Mouse (Mus musculus): ENCODE data around the gene Fgfr2. TPM values are rescaled to one million over a fixed set of nuclear protein-coding genes. Genes with fewer than 3 reads are reported as not detected.

Gene Fgfr2
- polyA plus RNA-seq, 1 experiment from 2014 or later, result 47.9 TPM

- Histone ChIP-seq H3K4me2 (no peak overlapping the region), H3K4me3 (no peak overlapping the region), H3K27me3 (0 out of 2 replicates have a peak, but pooled peaks cover 2% of the 10 kb centered on the region), H3K4me1 (peaks cover 21% of the 10 kb centered on the region), H3K36me3 (ENCODE audit: poor library complexity, severe bottlenecking) (no peaks in the 10 kb centered on the region), H3K27ac (no peak overlapping the region), H3K9ac (no peak overlapping the region), H3K9me3 (replicated peaks) (no peaks in the 10 kb centered on the region)
- WGBS, result 62% methylated on average over 8 of the region's 8 CpGs
- ATAC-seq, result no peak
Observed at GRCm38 (mm10) chr7:130590845-130591437, 2532.2 kb downstream of the Fgfr2 start.

- peak; percentile 10; the same call in 1 of the 2 replicates for ATAC-seq
- 0 out of 2 replicates have a peak, but pooled peaks cover 2% of the 10 kb centered on the region for H3K27me3 ChIP-seq
Observed at GRCm38 (mm10) chr7:130590081-130590828, 2532.9 kb downstream of the Fgfr2 start.

GRCm38 (mm10) chr7:130586521-130587072 lies 2536.6 kb downstream of the Fgfr2 start:
- ATAC-seq, result no peak
- 87% methylated on average over 2 of the region's 2 CpGs for WGBS

More at GRCm38 (mm10) chr7:130590081-130590828, 2532.9 kb downstream of the Fgfr2 start:
- Histone ChIP-seq H3K27ac (no peak overlapping the region), H3K36me3 (ENCODE audit: poor library complexity, severe bottlenecking) (no peaks in the 10 kb centered on the region), H3K9ac (no peak overlapping the region), H3K4me3 (no peak overlapping the region), H3K9me3 (replicated peaks) (no peaks in the 10 kb centered on the region), H3K4me1 (peaks cover 21% of the 10 kb centered on the region), H3K4me2 (no peak overlapping the region)
- WGBS, result 30% methylated on average over 13 of the region's 13 CpGs

GRCm38 (mm10) chr7:130578607-130579006 lies 2544.5 kb downstream of the Fgfr2 start:
- ATAC-seq, result no peak
- Histone ChIP-seq H3K4me3 (no peak overlapping the region), H3K4me2 (no peak overlapping the region), H3K9ac (no peak overlapping the region), H3K9me3 (replicated peaks) (0 out of 2 replicates have a peak, but pooled peaks cover 4% of the 10 kb centered on the region), H3K27ac (no peak overlapping the region), H3K27me3 (no peaks in the 10 kb centered on the region), H3K4me1 (peaks cover 22% of the 10 kb centered on the region), H3K36me3 (ENCODE audit: poor library complexity, severe bottlenecking) (no peaks in the 10 kb centered on the region)
- 84% methylated on average over 5 of the region's 5 CpGs for WGBS

More at GRCm38 (mm10) chr7:130586521-130587072, 2536.6 kb downstream of the Fgfr2 start:
- H3K36me3 ChIP-seq (ENCODE audit: poor library complexity, severe bottlenecking), result no peaks in the 10 kb centered on the region
- H3K9me3 ChIP-seq (replicated peaks), result no peaks in the 10 kb centered on the region
- 0 out of 2 replicates have a peak, but pooled peaks cover 2% of the 10 kb centered on the region for H3K27me3 ChIP-seq
- no peak overlapping the region for H3K4me3 ChIP-seq
- H3K27ac ChIP-seq, result no peak overlapping the region
- no peak overlapping the region for H3K4me2 ChIP-seq
- H3K4me1 ChIP-seq, result peaks cover 18% of the 10 kb centered on the region
- H3K9ac ChIP-seq, result no peak overlapping the region

- Histone ChIP-seq H3K9ac (no peak overlapping the region), H3K4me2 (no peak overlapping the region), H3K36me3 (ENCODE audit: poor library complexity, severe bottlenecking) (no peaks in the 10 kb centered on the region), H3K9me3 (replicated peaks) (0 out of 2 replicates have a peak, but pooled peaks cover 4% of the 10 kb centered on the region), H3K4me1 (peaks cover 22% of the 10 kb centered on the region), H3K4me3 (no peak overlapping the region), H3K27me3 (no peaks in the 10 kb centered on the region), H3K27ac (no peak overlapping the region)
- 100% methylated on average over 2 of the region's 2 CpGs for WGBS
- ATAC-seq, result no peak
Observed at GRCm38 (mm10) chr7:130578066-130578465, 2545.1 kb downstream of the Fgfr2 start.

GRCm38 (mm10) chr7:130577388-130578003 lies 2545.7 kb downstream of the Fgfr2 start, which contains the start of gene Tacc2:
Gene Tacc2, plus strand, starts transcription at chr7:130577438.
- H3K4me2 ChIP-seq, result no peak within 1 kb of the TSS
- 59% methylated on average over 15 of the region's 15 CpGs for WGBS

GRCm38 (mm10) chr7:130576981-130577380 lies 2546.2 kb downstream of the Fgfr2 start:
- Histone ChIP-seq H3K9ac (no peak overlapping the region), H3K36me3 (ENCODE audit: poor library complexity, severe bottlenecking) (no peaks in the 10 kb centered on the region), H3K27me3 (no peaks in the 10 kb centered on the region), H3K4me3 (no peak overlapping the region), H3K4me2 (no peak overlapping the region), H3K9me3 (replicated peaks) (0 out of 2 replicates have a peak, but pooled peaks cover 4% of the 10 kb centered on the region), H3K27ac (no peak overlapping the region), H3K4me1 (peaks cover 22% of the 10 kb centered on the region)
- no peak for ATAC-seq
- WGBS, result 41% methylated on average over 10 of the region's 10 CpGs

More at GRCm38 (mm10) chr7:130577388-130578003, 2545.7 kb downstream of the Fgfr2 start, which contains the start of gene Tacc2:
- no peak within 1 kb of the TSS for H3K9ac ChIP-seq
- peaks cover 22% of the 10 kb centered on the region for H3K4me1 ChIP-seq
- no peak within 1 kb of the TSS for H3K4me3 ChIP-seq
- no peak within 1 kb of the TSS for H3K27ac ChIP-seq
- ATAC-seq, result no peak
- H3K36me3 ChIP-seq (ENCODE audit: poor library complexity, severe bottlenecking), result no peaks in the 10 kb centered on the region
- H3K9me3 ChIP-seq (replicated peaks), result 0 out of 2 replicates have a peak, but pooled peaks cover 4% of the 10 kb centered on the region
- H3K27me3 ChIP-seq, result no peaks in the 10 kb centered on the region

GRCm38 (mm10) chr7:130574211-130574991 lies 2548.7 kb downstream of the Fgfr2 start:
- peak; percentile 54; the same call in 1 of the 2 replicates for ATAC-seq
- Histone ChIP-seq H3K4me2 (peak overlapping the region; percentile 12; the same call in 1 of the 2 replicates), H3K4me3 (no peak overlapping the region), H3K27ac (peak overlapping the region; percentile 63), H3K36me3 (ENCODE audit: poor library complexity, severe bottlenecking) (no peaks in the 10 kb centered on the region), H3K9ac (no peak overlapping the region), H3K9me3 (replicated peaks) (no peaks in the 10 kb centered on the region), H3K27me3 (no peaks in the 10 kb centered on the region), H3K4me1 (peaks cover 38% of the 10 kb centered on the region)
- 35% methylated on average over 13 of the region's 13 CpGs for WGBS

GRCm38 (mm10) chr7:130573746-130574145 lies 2549.4 kb downstream of the Fgfr2 start:
- Histone ChIP-seq H3K27ac (peak overlapping the region; percentile 63; the same call in 1 of the 2 replicates), H3K36me3 (ENCODE audit: poor library complexity, severe bottlenecking) (no peaks in the 10 kb centered on the region), H3K9me3 (replicated peaks) (no peaks in the 10 kb centered on the region), H3K4me3 (no peak overlapping the region), H3K4me2 (no peak overlapping the region), H3K9ac (no peak overlapping the region), H3K27me3 (no peaks in the 10 kb centered on the region), H3K4me1 (peaks cover 38% of the 10 kb centered on the region)
- 90% methylated on average over 10 of the region's 10 CpGs for WGBS
- ATAC-seq, result no peak

GRCm38 (mm10) chr7:130572821-130573220 lies 2550.3 kb downstream of the Fgfr2 start, which contains the start of gene Nsmce4a:
Gene Nsmce4a, minus strand, starts transcription at chr7:130573118.
- no peaks in the 10 kb centered on the region for H3K9me3 ChIP-seq (replicated peaks)
- no peak for ATAC-seq
- peaks cover 38% of the 10 kb centered on the region for H3K4me1 ChIP-seq
- no peaks in the 10 kb centered on the region for H3K27me3 ChIP-seq
- H3K36me3 ChIP-seq (ENCODE audit: poor library complexity, severe bottlenecking), result no peaks in the 10 kb centered on the region
- no peak within 1 kb of the TSS for H3K4me2 ChIP-seq
- WGBS, result 87% methylated on average over 8 of the region's 11 CpGs
- H3K27ac ChIP-seq, result 0 out of 2 replicates have a peak within 1 kb of the TSS, but pooled peaks have one; percentile 63
- no peak within 1 kb of the TSS for H3K9ac ChIP-seq
- H3K4me3 ChIP-seq, result no peak within 1 kb of the TSS

- peak overlapping the region; percentile 66 for H3K27ac ChIP-seq
- H3K27me3 ChIP-seq, result no peaks in the 10 kb centered on the region
- peak; percentile 70 for ATAC-seq
- no peak overlapping the region for H3K9ac ChIP-seq
- 17% methylated on average over 7 of the region's 7 CpGs for WGBS
- no peaks in the 10 kb centered on the region for H3K36me3 ChIP-seq (ENCODE audit: poor library complexity, severe bottlenecking)
- H3K4me1 ChIP-seq, result peaks cover 21% of the 10 kb centered on the region
- no peaks in the 10 kb centered on the region for H3K9me3 ChIP-seq (replicated peaks)
- H3K4me2 ChIP-seq, result no peak overlapping the region
- H3K4me3 ChIP-seq, result no peak overlapping the region
Observed at GRCm38 (mm10) chr7:130570472-130570871, 2552.7 kb downstream of the Fgfr2 start.

Data from forebrain, embryonic 13.5 days (tissue).